Mouse (Mus musculus) WW6 (cell line): ENCODE results near the gene Grm8.
A peak's percentile ranks its signal among the peaks of the same experiment; 100 is the strongest.

ENCODE experiments used
- DNase-seq: peaks from one replicate; pipeline ENCODE4 v3.0.0-alpha.2; 2013; ENCODE audit warnings: low read depth, low spot score

The Grm8 gene

DNA sequence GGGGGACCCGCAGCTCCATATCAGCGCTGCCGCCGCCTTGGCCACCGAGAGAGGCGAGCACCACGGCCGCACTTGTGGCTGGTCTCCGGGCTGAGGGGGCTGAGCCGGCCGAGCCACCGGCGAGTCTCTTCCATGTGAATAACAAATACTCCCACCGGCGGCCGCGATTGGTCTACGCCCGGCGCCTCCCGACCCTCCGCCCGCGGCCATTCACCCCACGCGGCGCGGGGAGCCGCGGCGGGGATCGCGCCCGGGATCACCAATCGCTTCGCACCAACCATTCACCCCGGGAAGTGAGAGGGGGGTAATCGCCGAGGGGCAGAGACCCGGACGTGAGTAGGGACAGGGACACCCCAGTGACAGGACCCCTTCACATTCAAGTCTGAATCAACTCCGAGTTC, at the start of gene Grm8:
Grm8 (minus strand) TSS at position 178 of the 401 bp plus-strand sequence.
- DNase-seq, result no peak

- DNase-seq, result no peak
Observed at GRCm38 (mm10) chr6:28169851-28170539, 35.0 kb upstream of the Grm8 start.

GRCm38 (mm10) chr6:28160399-28160798, 25.4 kb upstream of the Grm8 start:
- DNase-seq, result no peak

DNA sequence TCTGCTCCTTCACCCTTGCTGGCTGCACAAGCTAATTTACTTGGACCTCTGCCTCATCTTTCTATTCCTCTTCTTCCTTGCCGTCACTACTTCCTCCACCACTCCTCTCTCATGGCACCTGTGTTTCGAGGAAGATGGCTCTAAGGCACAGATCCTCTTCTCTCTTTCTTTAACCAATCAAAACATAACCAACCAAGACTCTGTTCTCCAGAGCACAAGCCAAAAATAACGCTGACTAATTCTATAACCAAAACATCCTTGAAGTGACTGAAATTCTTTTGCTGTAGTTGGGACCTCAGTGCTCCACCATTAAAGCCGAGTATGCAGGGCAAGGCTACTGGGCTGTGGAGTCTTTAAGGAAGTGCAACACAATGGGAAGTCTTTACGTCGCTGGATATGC, 11.5 kb upstream of the Grm8 start:
- DNase-seq, result no peak

- DNase-seq, result no peak
Observed at GRCm38 (mm10) chr6:28142332-28142731, 7.4 kb upstream of the Grm8 start.

GRCm38 (mm10) chr6:28135411-28136233, 644 bp upstream of the Grm8 start:
- peak; percentile 72 for DNase-seq

GRCm38 (mm10) chr6:28134251-28134801, 652 bp downstream of the Grm8 start:
- no peak for DNase-seq

- DNase-seq, result no peak
Observed at GRCm38 (mm10) chr6:28133206-28134063, 1.5 kb downstream of the Grm8 start.

DNA sequence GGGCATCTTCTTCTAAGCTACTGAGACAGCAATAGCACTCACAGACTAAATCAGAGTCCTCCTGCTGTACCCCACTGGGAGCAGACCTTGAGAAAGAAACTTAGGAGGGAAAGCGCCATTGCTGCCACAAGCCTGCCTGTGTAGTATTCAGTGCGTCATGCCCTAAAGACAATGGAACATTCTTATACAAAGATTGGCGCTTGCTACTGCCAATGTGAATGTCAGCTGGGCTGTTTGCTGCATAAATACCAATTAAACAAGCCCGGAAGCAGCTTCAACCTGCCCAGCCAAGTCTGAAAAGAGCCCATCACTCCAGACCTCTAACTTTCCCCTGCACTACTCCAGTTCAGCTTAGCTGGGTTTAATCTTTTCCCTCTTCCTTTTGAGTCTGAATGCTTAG, 2.9 kb downstream of the Grm8 start:
- no peak for DNase-seq

- DNase-seq, result no peak
Observed at GRCm38 (mm10) chr6:28128871-28129270, 6.1 kb downstream of the Grm8 start.

- DNase-seq, result no peak
Observed at GRCm38 (mm10) chr6:28115519-28115918, 19.5 kb downstream of the Grm8 start.

DNA sequence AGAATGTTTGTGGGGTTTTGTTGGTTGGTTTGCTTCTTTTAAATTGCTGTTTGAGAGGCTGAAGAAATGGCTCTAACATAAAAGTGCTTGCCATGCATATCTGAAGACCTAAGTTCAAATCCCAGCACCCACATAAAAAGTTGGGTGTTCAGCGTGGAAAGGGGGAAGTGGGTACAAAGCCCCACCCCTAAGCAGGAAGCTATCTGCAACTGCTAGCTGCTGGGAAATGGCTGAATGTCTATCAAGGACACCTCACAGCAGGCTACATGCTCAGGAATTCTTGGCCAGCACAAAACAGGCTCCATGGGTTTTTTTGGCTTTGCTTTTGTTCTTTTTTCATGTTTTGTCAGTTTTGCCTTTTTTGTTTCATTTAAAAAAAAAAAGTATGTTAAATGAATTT, 20.1 kb downstream of the Grm8 start:
- DNase-seq, result no peak

DNA sequence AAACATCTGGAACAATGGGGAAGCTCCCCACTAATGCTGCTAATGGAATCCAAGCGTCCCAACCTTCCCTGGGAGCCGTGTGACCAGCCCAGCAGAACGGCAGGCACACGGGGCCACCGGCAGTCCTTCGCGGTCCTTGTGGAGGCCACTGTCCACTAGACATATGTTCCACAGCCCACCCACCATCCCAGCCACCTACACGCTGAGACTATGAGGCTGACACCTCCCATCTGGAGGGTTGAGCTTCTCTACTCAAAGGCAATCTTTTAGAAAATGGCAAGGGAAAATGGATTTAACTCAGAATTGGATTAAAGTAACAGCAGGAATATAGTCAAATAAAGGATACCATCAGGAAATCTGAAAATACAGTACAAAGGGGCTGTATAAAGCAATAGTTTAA, 23.4 kb downstream of the Grm8 start:
- DNase-seq, result no peak

GRCm38 (mm10) chr6:28102608-28103316, 32.2 kb downstream of the Grm8 start:
- no peak for DNase-seq

DNA sequence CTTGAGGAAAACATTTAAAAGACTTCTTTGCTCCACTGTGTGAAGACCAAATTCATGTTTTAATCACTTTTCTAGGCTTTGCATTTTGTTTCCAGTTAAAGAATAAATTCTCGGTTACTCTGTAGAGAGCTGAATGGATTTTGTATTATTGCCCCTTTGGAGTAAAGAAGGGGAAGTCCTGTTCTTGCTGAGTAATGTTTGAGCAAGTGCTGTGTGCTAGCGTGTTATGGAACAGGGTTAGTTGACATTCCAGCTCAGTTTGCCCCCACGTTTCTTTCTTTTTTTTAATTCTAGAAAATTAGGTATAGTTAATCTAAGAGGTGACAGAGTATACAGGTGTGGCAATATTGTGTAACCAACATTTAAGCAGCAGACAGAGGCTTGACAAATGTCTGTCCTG, 35.0 kb downstream of the Grm8 start:
- no peak for DNase-seq

DNA sequence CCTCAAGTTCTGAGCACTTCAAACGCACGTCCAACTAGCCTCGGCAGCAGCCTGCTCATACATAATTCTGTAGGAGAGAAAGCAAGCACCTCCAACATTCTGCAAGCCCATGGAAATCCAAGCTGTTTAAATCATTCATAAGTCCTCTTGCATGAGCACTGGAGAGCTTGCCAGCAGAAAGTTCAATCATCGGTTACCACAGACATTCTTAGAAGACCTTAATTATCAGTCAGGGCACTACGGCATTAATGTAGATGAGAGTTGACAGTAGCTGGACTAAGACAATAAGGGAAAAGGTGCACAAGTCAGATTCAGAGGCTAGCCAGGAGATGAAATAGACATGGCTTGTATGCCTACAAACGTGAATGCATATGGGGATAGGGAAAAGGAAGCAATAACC, 42.5 kb downstream of the Grm8 start:
- no peak for DNase-seq

DNA sequence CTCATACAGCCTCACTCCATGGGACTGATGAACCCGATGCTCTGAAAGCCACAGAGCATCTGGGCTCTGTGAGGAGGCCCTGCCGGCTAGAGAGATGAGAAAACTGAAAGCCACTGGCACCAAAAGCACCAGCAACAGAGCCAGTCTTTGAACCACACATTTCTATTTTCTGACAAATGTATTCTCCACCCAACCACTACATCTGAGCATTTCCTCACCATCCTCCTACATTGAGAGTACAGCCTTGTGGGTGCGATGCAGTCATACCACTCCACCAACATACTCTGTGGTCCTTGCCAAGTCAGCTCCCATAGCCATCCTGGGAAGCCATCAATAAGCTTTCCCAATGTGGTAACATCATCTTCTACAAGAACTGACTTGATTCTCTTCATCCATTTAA, 43.1 kb downstream of the Grm8 start:
- no peak for DNase-seq

DNA sequence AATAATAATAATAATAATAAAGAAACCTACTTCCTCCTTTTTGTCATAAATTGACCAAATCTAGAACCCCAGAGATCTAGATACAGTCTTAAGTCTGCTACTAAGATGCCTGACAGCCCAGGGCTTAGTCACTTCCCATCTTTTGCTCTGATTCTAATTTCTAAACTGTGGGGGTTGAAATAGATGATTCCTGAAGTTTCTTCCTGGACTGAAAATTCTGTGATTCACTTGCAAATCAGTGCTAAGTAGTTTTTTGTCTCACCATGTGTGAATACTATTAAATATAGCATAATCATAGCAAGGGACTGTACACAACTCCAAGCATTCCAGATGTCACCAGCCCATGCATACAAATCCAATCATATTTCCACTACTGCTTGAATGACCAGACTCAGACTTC, 44.0 kb downstream of the Grm8 start:
- no peak for DNase-seq

- no peak for DNase-seq
Observed at GRCm38 (mm10) chr6:28075534-28075933, 59.4 kb downstream of the Grm8 start.

- DNase-seq, result no peak
Observed at GRCm38 (mm10) chr6:28074470-28074869, 60.5 kb downstream of the Grm8 start.

DNA sequence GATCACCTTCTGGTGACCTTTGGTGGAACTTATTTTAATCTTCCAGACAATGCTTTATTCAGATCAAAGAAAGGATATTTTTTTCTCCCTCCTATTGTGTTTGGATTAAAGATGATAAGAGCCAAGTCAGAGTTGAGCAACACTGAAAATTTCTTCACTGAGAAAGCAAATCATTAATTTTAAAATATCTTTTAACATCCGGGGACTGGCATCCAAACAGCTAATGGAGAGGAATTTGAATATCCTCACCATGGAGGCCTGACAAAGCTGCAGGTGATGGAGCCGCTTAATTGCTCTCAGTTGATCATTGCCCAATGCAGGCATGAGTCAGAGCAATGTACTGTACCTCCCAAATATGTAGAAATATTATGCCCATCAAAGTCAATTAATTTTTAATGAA, 83.0 kb downstream of the Grm8 start:
- no peak for DNase-seq
